Mouse (Mus musculus) olfactory bulb, adult 2 months (tissue): ENCODE measurements around the gene Sphk2.

Experiments
- CTCF ChIP-seq: fragments of 200-500 bp; IDR thresholded peaks from 2 replicates; pipeline ENCODE4 v1.5.1; 2012; ENCODE audit warnings: low read depth, mild to moderate bottlenecking, low read length, moderate library complexity; ENCODE audit not compliant: insufficient read depth
- POLR2A ChIP-seq: fragments of 200-500 bp; IDR thresholded peaks from 2 replicates; pipeline ENCODE4 v1.6.1; 2012; ENCODE audit warnings: mild to moderate bottlenecking, low read depth, low read length, moderate library complexity; ENCODE audit not compliant: insufficient read depth

GRCm38 (mm10) chr7:45699523-45700141 lies 18.2 kb downstream of the Sphk2 start, which contains the start of gene Car11:
- TF ChIP-seq CTCF (no peak), POLR2A (peak; percentile 49; the same call in 1 of the 2 replicates)
